In genomic region chr5:111761574-111761973, GRCm38 (mm10) we compare ENCODE assay signal across 8 mouse cellular contexts. TPM values are rescaled to one million over a fixed set of nuclear protein-coding genes. Genes with fewer than 3 reads are reported as not detected.
A peak's percentile ranks its signal among the peaks of the same experiment; 100 is the strongest.
DNase-seq lines count a peak whose midpoint lies in the region; ATAC-seq and TF ChIP-seq lines count a peak whose summit lies in the region.

No protein-coding gene starts in this region.

- peak overlapping the region; percentile 59 for H3K4me2 ChIP-seq in hindbrain, embryonic 11.5 days (replicated peaks; ENCODE audit: low read depth, low read length)
- H3K4me2 ChIP-seq in midbrain, embryonic 11.5 days = peak overlapping the region; percentile 55

- no peak for ATAC-seq in frontal cortex, adult (ENCODE audit: low TSS enrichment)
- ATAC-seq in hindbrain, embryonic 11.5 days (ENCODE audit: low FRiP score) = peak; percentile 83
- ATAC-seq in midbrain, embryonic 11.5 days (ENCODE audit: low FRiP score) = peak; percentile 80

- no peak for TF ChIP-seq POLR2A in cortical plate, adult 2 months (IDR thresholded peaks at IDR 0.05; ENCODE audit: extremely low read depth, insufficient read depth, low read length)

- H3K27me3 ChIP-seq in hindbrain, embryonic 11.5 days (ENCODE audit: control insufficient read depth, insufficient read depth, low read length) = no peaks in the 10 kb centered on the region
- H3K27me3 ChIP-seq in midbrain, embryonic 11.5 days (ENCODE audit: control insufficient read depth, insufficient read depth, low read length) = no peaks in the 10 kb centered on the region; the same call in 1 of the 2 replicates

- no peak for TF ChIP-seq CTCF in cortical plate, adult 2 months (IDR thresholded peaks at IDR 0.05; ENCODE audit: extremely low read depth, insufficient read depth, low read length)

- no peaks in the 10 kb centered on the region for H3K36me3 ChIP-seq in hindbrain, embryonic 11.5 days (ENCODE audit: control insufficient read depth, insufficient read depth, low read length)
- no peaks in the 10 kb centered on the region for H3K36me3 ChIP-seq in midbrain, embryonic 11.5 days (ENCODE audit: control insufficient read depth, insufficient read depth, low read length)

- WGBS in hindbrain, embryonic 11.5 days = 0% methylated on average over 12 of the region's 12 CpGs
- under 1% methylated on average over 12 of the region's 12 CpGs for WGBS in midbrain, embryonic 11.5 days

- H3K4me1 ChIP-seq in cortical plate, adult 2 months (ENCODE audit: control insufficient read depth, insufficient read depth, low read length) = peaks cover 3% of the 10 kb centered on the region
- peaks cover 12% of the 10 kb centered on the region for H3K4me1 ChIP-seq in hindbrain, embryonic 11.5 days (replicated peaks; ENCODE audit: control insufficient read depth, insufficient read depth, low read length)
- H3K4me1 ChIP-seq in midbrain, embryonic 11.5 days (ENCODE audit: control insufficient read depth, insufficient read depth, low read length) = peaks cover 22% of the 10 kb centered on the region

- DNase-seq in frontal cortex, postnatal 10 days (ENCODE audit: low spot score in 2 of 2) = peak; percentile 32 to 39
- peak; percentile 89 for DNase-seq in hindbrain, embryonic 11.5 days (ENCODE audit: low spot score)
- DNase-seq in midbrain, embryonic 11.5 days (ENCODE audit: low spot score, missing footprints) = peak; percentile 97
- no peak for DNase-seq in thymus, adult 18-20 months
- no peak for DNase-seq in left cerebral cortex, postnatal 4 days
- no peak for DNase-seq in left cerebral cortex, adult 18-20 months (ENCODE audit: low spot score in 2 of 2)

- H3K9ac ChIP-seq in hindbrain, embryonic 11.5 days (ENCODE audit: low read depth, low read length) = peak overlapping the region; percentile 42; the same call in 1 of the 2 replicates
- H3K9ac ChIP-seq in midbrain, embryonic 11.5 days (ENCODE audit: low read length) = peak overlapping the region; percentile 54

- peak overlapping the region; percentile 44 for H3K4me3 ChIP-seq in cortical plate, adult 2 months (ENCODE audit: insufficient read depth, low read length)
- H3K4me3 ChIP-seq in hindbrain, embryonic 11.5 days (ENCODE audit: low read depth, low read length) = peak overlapping the region; percentile 20
- peak overlapping the region; percentile 27 for H3K4me3 ChIP-seq in midbrain, embryonic 11.5 days (ENCODE audit: low read depth, low read length)

- H3K9me3 ChIP-seq in hindbrain, embryonic 11.5 days (ENCODE audit: control insufficient read depth, low read length) = no peaks in the 10 kb centered on the region
- no peaks in the 10 kb centered on the region; the same call in 1 of the 2 replicates for H3K9me3 ChIP-seq in midbrain, embryonic 11.5 days (ENCODE audit: control insufficient read depth, low read length)

- intact Hi-C loops in left cerebral cortex, postnatal 4 days (cut with DNase I) = loop anchor here (10.0 kb wide), 2 partner anchors 93 to 283 kb away; no protein-coding TSS in a partner anchor

- H3K27ac ChIP-seq in cortical plate, adult 2 months (ENCODE audit: insufficient read depth, low read length) = 0 out of 2 replicates have a peak overlapping the region, but pooled peaks have one; percentile 18
- peak overlapping the region; percentile 94 for H3K27ac ChIP-seq in hindbrain, embryonic 11.5 days (ENCODE audit: low read depth, low read length)
- peak overlapping the region; percentile 90 for H3K27ac ChIP-seq in midbrain, embryonic 11.5 days (ENCODE audit: low read depth, low read length)

RNA-seq across cellular contexts. Expression of gene Gm26897, which starts 27.9 kb away (rescaled TPM):
- polyA plus RNA-seq in cortical plate, adult 2 months (2012; rRNA removed) = not detected in 2 replicates
- polyA plus RNA-seq in hindbrain, embryonic 11.5 days (2014; fragmentation: Nextera tagmentation; extraction: Ambion mirVana) = not detected in 2 replicates
- polyA plus RNA-seq in midbrain, embryonic 11.5 days (2014; fragmentation: Nextera tagmentation; extraction: Ambion mirVana) = not detected in 2 replicates
- total RNA-seq in left cerebral cortex, postnatal 4 days (2021) = not detected
- not detected for total RNA-seq in left cerebral cortex, adult 18-20 months (2021)

Comparison
In these comparisons a context has a peak if more than half of its experiments do, and no peak if none do; other contexts are left out.
1. DNase-seq: peak in frontal cortex, postnatal 10 days (2 of 2), hindbrain, embryonic 11.5 days (single experiment) and midbrain, embryonic 11.5 days (single experiment); none in thymus, adult 18-20 months (0 of 2), left cerebral cortex, postnatal 4 days (single experiment) and left cerebral cortex, adult 18-20 months (0 of 2).
2. H3K27ac ChIP-seq: peak in every context shown above with its lines; median percentile 94 in hindbrain, embryonic 11.5 days; 90 in midbrain, embryonic 11.5 days; 18 in cortical plate, adult 2 months.
3. Peak in every context shown above with its lines, with median percentiles within 50 percentile points of each other: H3K4me3 ChIP-seq.